Mouse (Mus musculus) adrenal gland, postnatal 25 days (tissue): ENCODE measurements around the gene Cdh20. TPM values are rescaled to one million over a fixed set of nuclear protein-coding genes. Genes with fewer than 3 reads are reported as not detected.
A peak's percentile ranks its signal among the peaks of the same experiment; 100 is the strongest.
"Not testable (repeated sequence)": the region's sequence is repeated elsewhere in the genome, so short reads cannot be mapped to it uniquely, and the experiment has no call there.

Source experiments
- DNase-seq: peaks from one replicate; pipeline ENCODE4 v3.0.0; 2021; ENCODE audit warnings: mixed read lengths
- total RNA-seq: library from RNA; stranded (reverse); gene quantifications from 2 replicates; pipeline ENCODE4 v1.2.3, GENCODE M21; 2021

Gene Cdh20
- total RNA-seq, 1 experiment from 2014 or later = 0.09 TPM

GRCm38 (mm10) chr1:104917307-104917836 is 149.0 kb downstream of the Cdh20 start:
- DNase-seq = no peak

GRCm38 (mm10) chr1:104933051-104933450 is 164.7 kb downstream of the Cdh20 start:
- no peak for DNase-seq

- DNase-seq = no peak
These were observed 168.6 kb downstream of the Cdh20 start for GRCm38 (mm10) chr1:104936966-104937365.

GRCm38 (mm10) chr1:104939156-104939555 is 170.8 kb downstream of the Cdh20 start:
- no peak for DNase-seq

- peak; percentile 8 for DNase-seq
These were observed 176.3 kb downstream of the Cdh20 start for GRCm38 (mm10) chr1:104944470-104945109.

GRCm38 (mm10) chr1:104945110-104945489 is 176.8 kb downstream of the Cdh20 start:
- DNase-seq = no peak

GRCm38 (mm10) chr1:104949640-104950039 is 181.3 kb downstream of the Cdh20 start:
- not testable (repeated sequence) for DNase-seq

GRCm38 (mm10) chr1:104957046-104957445 is 188.7 kb downstream of the Cdh20 start:
- no peak for DNase-seq

- DNase-seq = no peak
These were observed 193.3 kb downstream of the Cdh20 start for GRCm38 (mm10) chr1:104961670-104962069.

GRCm38 (mm10) chr1:104962257-104962656 is 193.9 kb downstream of the Cdh20 start:
- no peak for DNase-seq

- no peak for DNase-seq
These were observed 210.7 kb downstream of the Cdh20 start for GRCm38 (mm10) chr1:104979068-104979467.

- DNase-seq = no peak
These were observed 211.9 kb downstream of the Cdh20 start for GRCm38 (mm10) chr1:104980273-104980672.

- DNase-seq = no peak
These were observed 218.1 kb downstream of the Cdh20 start for GRCm38 (mm10) chr1:104986222-104986973.

- no peak for DNase-seq
These were observed 219.2 kb downstream of the Cdh20 start for GRCm38 (mm10) chr1:104987526-104987925.

- DNase-seq = no peak
These were observed 224.1 kb downstream of the Cdh20 start for GRCm38 (mm10) chr1:104992441-104992840.

GRCm38 (mm10) chr1:104993905-104994611 is 225.7 kb downstream of the Cdh20 start:
- peak; percentile 24 for DNase-seq

GRCm38 (mm10) chr1:104994612-104994986 is 226.3 kb downstream of the Cdh20 start:
- DNase-seq = no peak

- no peak for DNase-seq
These were observed 229.5 kb downstream of the Cdh20 start for GRCm38 (mm10) chr1:104997814-104998213.

- DNase-seq = no peak
These were observed 233.8 kb downstream of the Cdh20 start for GRCm38 (mm10) chr1:105002179-105002578.

- no peak for DNase-seq
These were observed 235.5 kb downstream of the Cdh20 start for GRCm38 (mm10) chr1:105003786-105004185.

- no peak for DNase-seq
These were observed 244.3 kb downstream of the Cdh20 start for GRCm38 (mm10) chr1:105012616-105013015.

GRCm38 (mm10) chr1:105013291-105013690 is 245.0 kb downstream of the Cdh20 start:
- no peak for DNase-seq

- peak; percentile 2 for DNase-seq
These were observed 273.3 kb downstream of the Cdh20 start for GRCm38 (mm10) chr1:105041668-105042067.
